Mouse (Mus musculus): ENCODE data around the gene Hcfc2. TPM values are rescaled to one million over a fixed set of nuclear protein-coding genes. Genes with fewer than 3 reads are reported as not detected.
A peak's percentile ranks its signal among the peaks of the same experiment; 100 is the strongest.

The Hcfc2 gene
- polyA plus RNA-seq, 1 experiment from 2014 or later = 42.6 TPM

DNA sequence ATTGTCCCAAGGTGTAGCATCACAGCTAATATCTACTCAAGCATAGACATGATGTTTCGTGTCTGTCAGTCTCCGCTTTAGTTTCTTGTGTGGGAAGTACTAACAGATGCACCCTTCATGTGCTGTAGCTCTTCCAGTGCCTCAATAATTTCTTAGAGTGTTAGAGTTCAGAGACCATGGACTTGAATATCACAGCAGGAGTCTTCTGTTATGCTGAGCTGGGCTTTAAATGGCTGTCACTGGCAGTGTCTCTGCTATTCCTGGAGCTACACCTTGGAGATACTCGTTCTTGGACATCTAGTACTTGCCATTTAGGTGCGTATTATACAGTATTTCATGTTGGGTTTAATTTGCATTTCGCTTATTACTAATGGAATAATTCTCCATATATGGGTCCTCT lies 49.3 kb downstream of the Hcfc2 start:
- DNase-seq (no peak), ATAC-seq (ENCODE audit: low FRiP score, low TSS enrichment) (no peak)
- Histone ChIP-seq H3K4me3 (replicated peaks; ENCODE audit: low read depth, low read length) (no peak overlapping the region), H3K27me3 (ENCODE audit: control insufficient read depth, insufficient read depth, low read length) (no peaks in the 10 kb centered on the region), H3K27ac (replicated peaks; ENCODE audit: low read depth, low read length) (no peak overlapping the region), H3K9ac (replicated peaks; ENCODE audit: low read length) (no peak overlapping the region), H3K36me3 (ENCODE audit: control insufficient read depth, insufficient read depth, low read length) (peaks cover 60% of the 10 kb centered on the region), H3K4me1 (ENCODE audit: control insufficient read depth, insufficient read depth, low read length) (no peaks in the 10 kb centered on the region), H3K4me2 (ENCODE audit: low read length) (no peak overlapping the region), H3K9me3 (ENCODE audit: control insufficient read depth, low read length) (no peaks in the 10 kb centered on the region)
- WGBS = 88% methylated on average over 5 of the region's 5 CpGs

DNA sequence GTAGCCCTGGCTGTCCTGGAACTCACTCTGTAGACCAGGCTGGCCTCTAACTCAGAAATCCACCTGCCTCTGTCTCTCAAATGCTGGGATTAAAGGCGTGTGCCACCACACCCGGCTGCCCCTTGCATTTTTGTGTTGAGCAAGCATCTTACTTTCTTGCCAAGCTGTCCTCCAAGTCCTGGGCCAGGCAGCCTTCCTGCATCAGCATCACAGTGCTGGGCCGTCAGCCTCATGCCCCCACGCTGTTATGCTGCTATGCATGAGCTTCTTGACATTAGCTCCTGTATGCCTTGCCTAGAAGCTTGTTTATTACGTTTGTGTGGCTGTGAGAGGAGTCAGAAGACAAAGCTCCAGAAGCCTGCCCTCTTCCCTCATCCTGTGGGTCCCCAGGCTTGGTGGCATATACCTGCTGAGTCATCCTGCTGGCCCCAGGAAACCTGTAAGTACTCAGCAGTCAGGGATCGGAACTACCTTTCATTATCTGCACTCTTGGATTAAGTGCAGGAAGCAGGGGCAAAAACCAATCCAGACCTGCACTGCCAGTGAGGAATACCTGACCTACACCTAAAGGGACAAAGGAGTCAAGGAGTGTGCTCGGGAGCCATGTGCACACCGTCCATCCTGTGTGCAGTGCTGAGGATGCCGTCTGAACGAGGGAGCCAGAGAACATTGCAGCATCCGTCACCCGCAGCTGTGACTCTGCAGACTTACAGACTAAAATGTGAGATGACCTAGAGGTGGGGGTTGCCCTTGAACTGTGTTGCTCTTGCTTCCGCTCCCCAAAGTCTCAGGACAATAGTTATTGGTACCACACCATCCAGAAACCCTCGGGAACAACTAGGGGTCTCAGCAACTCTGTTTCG lies 51.3 kb downstream of the Hcfc2 start:
- ATAC-seq (ENCODE audit: low FRiP score, low TSS enrichment) (no peak), DNase-seq (no peak)
- WGBS = 92% methylated on average over 15 of the region's 15 CpGs
- Histone ChIP-seq H3K9me3 (ENCODE audit: control insufficient read depth, low read length) (no peaks in the 10 kb centered on the region), H3K4me3 (replicated peaks; ENCODE audit: low read depth, low read length) (no peak overlapping the region), H3K27ac (replicated peaks; ENCODE audit: low read depth, low read length) (no peak overlapping the region), H3K4me1 (ENCODE audit: control insufficient read depth, insufficient read depth, low read length) (no peaks in the 10 kb centered on the region), H3K27me3 (ENCODE audit: control insufficient read depth, insufficient read depth, low read length) (no peaks in the 10 kb centered on the region), H3K36me3 (ENCODE audit: control insufficient read depth, insufficient read depth, low read length) (peaks cover 78% of the 10 kb centered on the region), H3K4me2 (ENCODE audit: low read length) (no peak overlapping the region), H3K9ac (replicated peaks; ENCODE audit: low read length) (no peak overlapping the region)

DNA sequence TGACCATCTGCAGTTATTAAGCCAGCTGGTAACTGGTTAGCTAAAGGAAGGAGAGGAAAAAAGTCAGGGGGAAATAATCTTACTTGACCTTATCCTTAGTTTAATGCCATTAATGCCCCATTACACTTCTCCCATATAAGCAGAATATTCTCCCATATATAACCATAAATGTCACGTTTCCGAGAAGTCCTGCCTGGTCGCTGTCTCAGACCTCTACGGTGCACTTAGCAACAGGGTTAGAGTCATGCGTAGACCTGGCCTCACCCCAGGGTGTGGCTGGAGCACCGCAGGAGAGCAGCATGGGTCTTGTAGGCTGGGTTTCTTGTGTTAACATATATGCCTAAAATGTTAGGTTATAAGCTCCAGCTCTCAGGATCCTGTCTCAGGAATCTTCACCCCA lies 54.8 kb downstream of the Hcfc2 start:
- H3K27ac ChIP-seq (replicated peaks; ENCODE audit: low read depth, low read length) = no peak overlapping the region
- no peak overlapping the region for H3K4me3 ChIP-seq (replicated peaks; ENCODE audit: low read depth, low read length)
- no peak overlapping the region for H3K9ac ChIP-seq (replicated peaks; ENCODE audit: low read length)
- no peaks in the 10 kb centered on the region for H3K9me3 ChIP-seq (ENCODE audit: control insufficient read depth, low read length)
- H3K4me1 ChIP-seq (ENCODE audit: control insufficient read depth, insufficient read depth, low read length) = no peaks in the 10 kb centered on the region
- no peaks in the 10 kb centered on the region for H3K27me3 ChIP-seq (ENCODE audit: control insufficient read depth, insufficient read depth, low read length)
- WGBS = 98% methylated on average over 6 of the region's 6 CpGs
- H3K4me2 ChIP-seq (ENCODE audit: low read length) = no peak overlapping the region
- DNase-seq (no peak), ATAC-seq (ENCODE audit: low FRiP score, low TSS enrichment) (no peak)
- H3K36me3 ChIP-seq (ENCODE audit: control insufficient read depth, insufficient read depth, low read length) = peaks cover 97% of the 10 kb centered on the region

DNA sequence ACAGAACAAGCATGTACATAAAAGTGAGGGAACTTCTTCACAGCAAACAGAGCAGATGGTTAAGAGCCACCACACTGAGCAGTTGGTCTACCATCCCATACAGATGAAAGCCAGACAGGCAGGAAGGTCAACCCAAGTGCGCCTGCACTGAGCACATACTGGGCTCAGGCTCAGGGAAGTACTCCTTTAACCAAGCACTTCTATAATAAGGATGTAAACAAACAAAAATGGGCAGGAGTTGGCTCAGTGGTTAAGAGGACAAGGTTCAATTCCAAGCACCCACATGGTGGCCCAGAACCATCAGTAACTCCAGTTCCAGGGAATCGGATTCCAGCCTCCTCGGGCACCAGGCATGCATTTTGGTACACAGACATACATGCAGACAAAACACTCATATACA lies 57.0 kb downstream of the Hcfc2 start:
- Histone ChIP-seq H3K4me3 (replicated peaks; ENCODE audit: low read depth, low read length) (no peak overlapping the region), H3K9me3 (ENCODE audit: control insufficient read depth, low read length) (no peaks in the 10 kb centered on the region), H3K36me3 (ENCODE audit: control insufficient read depth, insufficient read depth, low read length) (peaks cover 96% of the 10 kb centered on the region), H3K27ac (replicated peaks; ENCODE audit: low read depth, low read length) (no peak overlapping the region), H3K4me2 (ENCODE audit: low read length) (no peak overlapping the region), H3K9ac (replicated peaks; ENCODE audit: low read length) (no peak overlapping the region), H3K4me1 (ENCODE audit: control insufficient read depth, insufficient read depth, low read length) (no peaks in the 10 kb centered on the region), H3K27me3 (ENCODE audit: control insufficient read depth, insufficient read depth, low read length) (no peaks in the 10 kb centered on the region)
- WGBS = 96% methylated on average over 3 of the region's 3 CpGs
- no peak for ATAC-seq (ENCODE audit: low FRiP score, low TSS enrichment)
- DNase-seq = no peak

DNA sequence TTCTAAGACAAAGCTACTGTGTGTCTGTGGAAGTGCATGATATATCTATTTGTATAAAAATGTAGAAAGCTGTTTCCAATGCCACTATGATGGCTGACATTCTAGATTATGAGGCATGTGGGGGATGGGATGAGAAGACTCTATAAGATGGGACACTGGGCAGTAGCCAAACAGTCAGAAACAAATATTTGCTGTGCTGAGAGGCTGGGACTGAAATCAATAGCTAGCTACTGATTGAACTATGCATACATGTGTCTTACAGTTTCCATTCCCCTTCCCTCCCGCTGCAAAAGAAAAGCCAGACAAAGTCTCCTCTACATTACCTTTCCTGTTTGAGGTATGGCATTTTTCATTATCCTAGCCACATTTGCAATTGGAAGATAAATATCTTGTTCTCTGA lies 58.7 kb downstream of the Hcfc2 start:
- no peaks in the 10 kb centered on the region for H3K9me3 ChIP-seq (ENCODE audit: control insufficient read depth, low read length)
- H3K4me3 ChIP-seq (replicated peaks; ENCODE audit: low read depth, low read length) = no peak overlapping the region
- H3K36me3 ChIP-seq (ENCODE audit: control insufficient read depth, insufficient read depth, low read length) = peaks cover 96% of the 10 kb centered on the region
- H3K27ac ChIP-seq (replicated peaks; ENCODE audit: low read depth, low read length) = no peak overlapping the region
- ATAC-seq (ENCODE audit: low FRiP score, low TSS enrichment) = no peak
- H3K27me3 ChIP-seq (ENCODE audit: control insufficient read depth, insufficient read depth, low read length) = no peaks in the 10 kb centered on the region
- no peak overlapping the region for H3K9ac ChIP-seq (replicated peaks; ENCODE audit: low read length)
- WGBS = 94% methylated on average over 1 of the region's 1 CpGs
- H3K4me1 ChIP-seq (ENCODE audit: control insufficient read depth, insufficient read depth, low read length) = peaks cover 5% of the 10 kb centered on the region; the same call in 1 of the 2 replicates
- no peak overlapping the region for H3K4me2 ChIP-seq (ENCODE audit: low read length)
- no peak for DNase-seq

DNA sequence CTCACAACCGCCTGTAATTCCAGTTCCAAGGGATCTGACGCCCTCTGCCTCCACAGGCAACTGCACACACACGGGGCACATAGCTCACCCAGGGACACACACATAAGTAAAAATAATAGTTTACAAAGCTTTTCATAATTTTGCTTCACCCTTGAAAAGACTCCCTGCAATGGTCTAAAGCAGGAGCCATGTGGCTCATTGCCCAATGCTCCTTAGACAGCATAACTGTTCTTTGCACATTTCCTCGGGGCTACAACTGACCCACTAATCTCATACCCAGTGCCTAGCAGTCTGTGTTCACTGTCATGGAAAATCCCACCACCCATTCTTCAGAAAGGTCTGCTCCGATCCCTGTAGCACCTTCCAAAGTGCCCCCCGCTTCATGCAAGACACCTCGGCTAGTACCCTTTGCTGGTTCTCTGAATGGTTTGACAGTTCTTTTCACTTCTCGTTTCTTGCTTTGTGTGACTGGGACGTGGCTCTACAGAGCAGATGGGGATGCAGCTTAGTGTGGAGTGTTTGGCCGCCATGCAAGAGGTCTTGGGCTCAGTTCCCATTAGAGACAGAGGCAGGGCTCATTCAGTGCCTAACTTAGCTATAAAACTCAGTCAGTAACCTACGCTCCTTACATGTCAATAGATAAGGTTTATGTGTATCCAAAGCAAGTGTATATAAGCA lies 59.4 kb downstream of the Hcfc2 start:
- no peak for DNase-seq
- H3K4me3 ChIP-seq (replicated peaks; ENCODE audit: low read depth, low read length) = no peak overlapping the region
- H3K27me3 ChIP-seq (ENCODE audit: control insufficient read depth, insufficient read depth, low read length) = no peaks in the 10 kb centered on the region
- peaks cover 97% of the 10 kb centered on the region for H3K36me3 ChIP-seq (ENCODE audit: control insufficient read depth, insufficient read depth, low read length)
- no peaks in the 10 kb centered on the region for H3K9me3 ChIP-seq (ENCODE audit: control insufficient read depth, low read length)
- no peak overlapping the region for H3K27ac ChIP-seq (replicated peaks; ENCODE audit: low read depth, low read length)
- no peak for ATAC-seq (ENCODE audit: low FRiP score, low TSS enrichment)
- H3K9ac ChIP-seq (replicated peaks; ENCODE audit: low read length) = no peak overlapping the region
- H3K4me2 ChIP-seq (ENCODE audit: low read length) = no peak overlapping the region
- 95% methylated on average over 11 of the region's 11 CpGs for WGBS
- peaks cover 12% of the 10 kb centered on the region for H3K4me1 ChIP-seq (ENCODE audit: control insufficient read depth, insufficient read depth, low read length)

DNA sequence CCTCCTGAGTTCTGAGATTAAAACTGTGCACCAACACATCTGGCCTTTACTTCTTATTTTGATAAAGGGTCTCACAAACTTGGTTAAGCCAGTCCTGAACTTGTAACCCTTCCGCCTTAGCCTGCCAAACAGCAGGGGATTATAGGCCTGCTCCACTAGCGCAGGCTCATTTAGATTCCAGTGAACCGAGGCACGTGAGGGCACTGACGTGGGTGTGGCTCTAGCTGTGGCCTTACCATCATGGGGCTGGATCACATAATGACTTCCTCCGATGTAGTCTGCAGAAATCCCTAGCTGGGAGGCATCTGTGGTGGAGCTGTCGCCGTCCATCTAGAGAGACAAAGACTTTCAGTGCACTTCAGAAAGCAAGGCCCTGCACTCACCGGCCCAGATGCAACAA lies 60.5 kb downstream of the Hcfc2 start:
- Histone ChIP-seq H3K27me3 (ENCODE audit: control insufficient read depth, insufficient read depth, low read length) (no peaks in the 10 kb centered on the region), H3K4me1 (ENCODE audit: control insufficient read depth, insufficient read depth, low read length) (peaks cover 23% of the 10 kb centered on the region), H3K9ac (replicated peaks; ENCODE audit: low read length) (no peak overlapping the region), H3K4me2 (ENCODE audit: low read length) (no peak overlapping the region), H3K36me3 (ENCODE audit: control insufficient read depth, insufficient read depth, low read length) (peaks cover 93% of the 10 kb centered on the region), H3K9me3 (ENCODE audit: control insufficient read depth, low read length) (no peaks in the 10 kb centered on the region), H3K27ac (replicated peaks; ENCODE audit: low read depth, low read length) (no peak overlapping the region), H3K4me3 (replicated peaks; ENCODE audit: low read depth, low read length) (no peak overlapping the region)
- no peak for DNase-seq
- ATAC-seq (ENCODE audit: low FRiP score, low TSS enrichment) = no peak
- WGBS = 90% methylated on average over 9 of the region's 9 CpGs

DNA sequence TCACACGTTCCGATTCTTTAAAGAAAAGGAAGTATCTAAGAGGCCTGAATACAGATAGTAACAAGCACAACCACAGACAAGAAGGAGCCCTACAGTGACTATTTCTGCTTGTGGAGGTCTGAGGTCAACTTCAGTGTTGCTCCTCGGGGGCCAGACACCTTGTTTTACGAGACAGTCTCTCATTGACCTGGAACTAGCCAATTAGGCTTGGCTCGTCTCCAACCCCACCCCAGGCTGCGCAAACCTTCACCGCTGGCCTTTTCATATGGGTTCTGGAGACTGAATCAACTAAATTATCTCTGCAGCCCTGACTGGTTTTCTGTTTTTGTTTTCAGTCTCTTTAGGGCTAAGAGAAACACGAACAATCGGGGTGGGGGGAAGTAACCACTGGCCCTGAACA lies 61.4 kb downstream of the Hcfc2 start:
- peaks cover 86% of the 10 kb centered on the region for H3K36me3 ChIP-seq (ENCODE audit: control insufficient read depth, insufficient read depth, low read length)
- H3K27ac ChIP-seq (replicated peaks; ENCODE audit: low read depth, low read length) = no peak overlapping the region
- no peak overlapping the region for H3K9ac ChIP-seq (replicated peaks; ENCODE audit: low read length)

DNA sequence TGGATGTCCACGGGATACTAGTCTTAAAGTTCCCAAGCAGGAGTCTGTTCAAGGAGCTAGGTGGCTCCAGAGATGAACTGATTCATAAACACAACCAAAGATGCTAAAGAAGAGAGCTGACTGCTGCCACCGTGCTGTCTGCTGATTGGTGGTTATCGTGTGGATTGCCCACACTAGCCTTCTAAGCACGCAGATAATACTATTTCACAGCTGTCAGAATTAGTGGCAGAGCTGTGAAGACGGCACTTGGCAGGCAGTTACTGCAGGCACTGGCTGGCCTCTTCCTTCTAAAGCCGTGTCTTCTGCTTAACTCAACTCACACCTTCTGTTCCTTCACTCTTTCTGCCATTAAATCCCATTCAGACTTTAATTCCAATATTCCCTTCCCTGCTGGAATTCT lies 62.4 kb downstream of the Hcfc2 start:
- H3K27ac ChIP-seq (replicated peaks; ENCODE audit: low read depth, low read length) = no peak overlapping the region
- H3K9me3 ChIP-seq (ENCODE audit: control insufficient read depth, low read length) = no peaks in the 10 kb centered on the region
- H3K36me3 ChIP-seq (ENCODE audit: control insufficient read depth, insufficient read depth, low read length) = peaks cover 75% of the 10 kb centered on the region
- H3K9ac ChIP-seq (replicated peaks; ENCODE audit: low read length) = no peak overlapping the region
- 41% methylated on average over 6 of the region's 6 CpGs for WGBS
- ATAC-seq (ENCODE audit: low FRiP score, low TSS enrichment) = no peak
- no peaks in the 10 kb centered on the region for H3K27me3 ChIP-seq (ENCODE audit: control insufficient read depth, insufficient read depth, low read length)
- peaks cover 33% of the 10 kb centered on the region for H3K4me1 ChIP-seq (ENCODE audit: control insufficient read depth, insufficient read depth, low read length)
- H3K4me2 ChIP-seq (ENCODE audit: low read length) = no peak overlapping the region
- H3K4me3 ChIP-seq (replicated peaks; ENCODE audit: low read depth, low read length) = no peak overlapping the region
- peak; percentile 59 for DNase-seq

More for the DNA sequence above, 61.4 kb downstream of the Hcfc2 start:
- Histone ChIP-seq H3K4me2 (ENCODE audit: low read length) (no peak overlapping the region), H3K4me1 (ENCODE audit: control insufficient read depth, insufficient read depth, low read length) (peaks cover 29% of the 10 kb centered on the region), H3K27me3 (ENCODE audit: control insufficient read depth, insufficient read depth, low read length) (no peaks in the 10 kb centered on the region), H3K4me3 (replicated peaks; ENCODE audit: low read depth, low read length) (no peak overlapping the region), H3K9me3 (ENCODE audit: control insufficient read depth, low read length) (no peaks in the 10 kb centered on the region)
- 86% methylated on average over 9 of the region's 9 CpGs for WGBS
- ATAC-seq (ENCODE audit: low FRiP score, low TSS enrichment) (no peak), DNase-seq (no peak)
